Mouse (Mus musculus) heart, embryonic 16.5 days (tissue): ENCODE data around the gene Rtl1. TPM values are rescaled to one million over a fixed set of nuclear protein-coding genes. Genes with fewer than 3 reads are reported as not detected.

Experiments used
- ATAC-seq: fragments of 200-750 bp; cut with Nextera tagmentation; replicated peaks from 2 replicates; pipeline ENCODE4 v1.8.0; 2017; ENCODE audit warnings: moderate number of reproducible peaks; ENCODE audit not compliant: insufficient read depth, low FRiP score; ENCODE audit errors: extremely low read depth
- H3K27ac ChIP-seq: fragments of 300-500 bp; sonication (generic); 2 replicates; pipeline ENCODE4 v1.5.1; 2014; ENCODE audit warnings: mild to moderate bottlenecking, low read length, control low read depth, moderate library complexity
- H3K27me3 ChIP-seq: fragments of 300-500 bp; sonication (generic); 2 replicates; pipeline ENCODE4 v1.6.1; 2014; ENCODE audit warnings: low read length, mixed read lengths; ENCODE audit not compliant: control insufficient read depth, insufficient read depth
- H3K36me3 ChIP-seq: fragments of 300-500 bp; sonication (generic); 2 replicates; pipeline ENCODE4 v1.6.1; 2014; ENCODE audit not compliant: control insufficient read depth, insufficient read depth
- H3K4me1 ChIP-seq: fragments of 300-500 bp; sonication (generic); 2 replicates; pipeline ENCODE4 v1.6.1; 2014; ENCODE audit warnings: low read length, mixed read lengths; ENCODE audit not compliant: control insufficient read depth, insufficient read depth
- H3K4me2 ChIP-seq: fragments of 300-500 bp; sonication (generic); 2 replicates; pipeline ENCODE4 v1.6.1; 2014; ENCODE audit warnings: low read depth, mild to moderate bottlenecking, control low read depth, low read length
- H3K4me3 ChIP-seq: fragments of 300-500 bp; sonication (generic); 2 replicates; pipeline ENCODE4 v1.5.1; 2014; ENCODE audit warnings: mild to moderate bottlenecking, control low read depth, low read length
- H3K9ac ChIP-seq: fragments of 300-500 bp; sonication (generic); 2 replicates; pipeline ENCODE4 v1.6.1; 2014; ENCODE audit warnings: low read length, control low read depth
- H3K9me3 ChIP-seq: fragments of 300-500 bp; sonication (generic); replicated peaks from 2 replicates; pipeline ENCODE4 v1.6.1; 2016; ENCODE audit warnings: low read length; ENCODE audit not compliant: control insufficient read depth
- WGBS: fragments of 180-500 bp; shearing (Covaris S2); extraction: QIAGEN DNeasy Blood & Tissue Kit; methylation state at CpG from one replicate; pipeline ENCODE4 v1.1.7; 2014; 5-methylcytosine and 5-hydroxymethylcytosine counted together
- polyA plus RNA-seq: library from polyadenylated mRNA; unstranded; fragments of >200 nt; fragmentation: Nextera tagmentation; extraction: Ambion mirVana; gene quantifications from 2 replicates; pipeline ENCODE4 v1.2.1, GENCODE M21; 2015

Gene Rtl1
- 0.49 and 0.57 TPM in 2 replicates for polyA plus RNA-seq

DNA sequence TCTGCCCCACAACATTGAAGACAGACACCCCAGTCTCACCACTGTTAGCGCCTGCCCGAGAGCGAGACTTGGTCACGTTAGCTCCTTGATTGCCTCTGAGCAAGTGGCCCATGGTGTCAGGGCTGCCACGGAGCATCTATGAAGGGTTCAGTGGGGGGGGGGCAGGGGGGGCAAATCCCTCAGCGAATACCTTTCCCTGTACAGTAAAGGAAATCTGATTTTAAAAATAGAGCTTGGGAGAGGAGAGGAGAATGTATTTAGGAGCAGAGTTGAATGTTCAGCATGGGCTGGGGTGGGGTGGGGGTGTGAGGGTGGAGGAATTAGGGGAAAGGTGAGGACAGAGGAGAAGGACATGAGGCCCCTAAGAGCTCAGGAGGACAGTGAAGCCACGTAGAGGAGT, at the start of gene Rtl1:
Rtl1 (minus strand) TSS at position 101 of the 400 bp plus-strand sequence.
- no peaks in the 10 kb centered on the region for H3K9me3 ChIP-seq
- peaks cover 13% of the 10 kb centered on the region for H3K4me1 ChIP-seq
- no peak within 1 kb of the TSS for H3K4me3 ChIP-seq
- H3K4me2 ChIP-seq, result no peak within 1 kb of the TSS
- H3K27ac ChIP-seq, result no peak within 1 kb of the TSS
- no peak for ATAC-seq
- 0 out of 2 replicates have a peak, but pooled peaks cover 2% of the 10 kb centered on the region for H3K36me3 ChIP-seq
- H3K27me3 ChIP-seq, result no peaks in the 10 kb centered on the region
- WGBS, result 77% methylated on average over 7 of the region's 7 CpGs
- H3K9ac ChIP-seq, result no peak within 1 kb of the TSS

DNA sequence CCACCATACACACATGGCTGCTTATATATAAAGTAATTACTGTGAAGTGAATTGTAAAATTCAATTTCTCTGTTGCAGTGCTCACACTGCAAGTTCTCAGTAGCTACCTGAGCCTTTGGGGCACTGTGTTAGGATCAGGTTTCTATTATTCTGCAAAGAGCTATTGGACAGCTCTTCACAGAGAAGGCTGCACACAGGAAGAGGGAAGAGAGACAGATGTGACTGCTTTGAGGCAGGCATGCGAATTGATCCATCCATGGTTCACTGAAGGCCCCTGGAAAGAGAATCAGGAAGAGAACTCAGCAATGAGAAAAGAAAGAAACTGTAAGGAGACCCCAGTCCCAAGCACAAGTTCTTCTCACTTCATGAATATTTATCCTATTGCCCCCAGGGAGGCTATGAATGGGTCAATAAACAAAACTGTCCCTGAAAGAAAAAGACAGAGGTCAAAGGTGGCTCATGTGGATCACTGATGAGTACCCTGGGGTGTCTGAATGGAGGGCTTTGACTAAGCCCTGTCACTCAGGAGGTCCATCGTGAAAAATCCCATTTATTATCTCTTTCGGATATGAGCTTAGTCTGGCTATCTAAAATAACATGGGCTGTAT, 40.5 kb upstream of the Rtl1 start:
- 61% methylated on average over 3 of the region's 3 CpGs for WGBS
- no peaks in the 10 kb centered on the region for H3K36me3 ChIP-seq
- ATAC-seq, result no peak
- no peak overlapping the region for H3K4me3 ChIP-seq
- H3K9ac ChIP-seq, result no peak overlapping the region
- no peaks in the 10 kb centered on the region for H3K9me3 ChIP-seq
- no peak overlapping the region for H3K4me2 ChIP-seq
- no peaks in the 10 kb centered on the region for H3K4me1 ChIP-seq
- H3K27ac ChIP-seq, result no peak overlapping the region
- no peaks in the 10 kb centered on the region for H3K27me3 ChIP-seq

DNA sequence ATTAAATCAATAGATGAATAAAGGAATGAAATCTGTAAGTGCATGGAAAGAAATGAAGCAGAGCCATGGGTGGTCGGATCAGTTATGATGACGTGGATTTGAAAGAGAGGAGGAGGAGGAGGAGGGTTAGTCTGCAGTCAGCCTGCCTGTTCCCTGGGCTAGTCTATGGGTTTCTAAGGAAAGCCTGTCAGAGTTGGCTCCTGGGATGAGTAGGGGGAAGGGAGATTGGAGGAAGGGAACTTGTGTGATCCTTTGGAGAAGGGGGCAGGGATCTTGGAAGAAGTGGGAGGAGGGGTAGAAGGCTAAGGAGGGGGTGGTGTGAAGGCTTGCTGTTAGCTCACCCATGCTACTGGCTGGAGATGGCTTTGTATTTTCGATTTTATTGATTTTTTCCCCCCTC, 31.9 kb upstream of the Rtl1 start:
- ATAC-seq, result no peak
- H3K4me2 ChIP-seq, result no peak overlapping the region
- H3K9me3 ChIP-seq, result no peaks in the 10 kb centered on the region
- H3K4me3 ChIP-seq, result no peak overlapping the region
- no peak overlapping the region for H3K9ac ChIP-seq
- 48% methylated on average over 3 of the region's 3 CpGs for WGBS
- H3K27me3 ChIP-seq, result no peaks in the 10 kb centered on the region
- H3K36me3 ChIP-seq, result no peaks in the 10 kb centered on the region
- no peaks in the 10 kb centered on the region for H3K4me1 ChIP-seq
- no peak overlapping the region for H3K27ac ChIP-seq

DNA sequence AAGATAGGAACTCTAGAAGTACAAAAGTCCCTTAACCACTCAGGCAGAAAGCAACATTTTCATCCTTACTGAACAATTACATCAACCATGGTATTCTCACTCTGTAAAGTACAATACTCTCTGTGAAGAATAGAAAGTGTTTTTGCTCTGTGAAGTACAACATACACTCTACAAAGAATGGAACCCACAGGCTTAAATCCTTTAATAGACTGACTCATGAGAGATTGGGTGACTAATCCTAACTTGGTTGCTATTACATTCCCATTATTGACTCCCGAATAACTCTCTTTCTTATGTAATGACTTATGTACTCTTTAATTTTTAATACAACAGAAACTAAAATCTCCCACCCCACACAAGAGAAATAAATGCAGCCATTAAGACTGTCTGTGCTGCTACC, 28.8 kb upstream of the Rtl1 start:
- WGBS, result 81% methylated on average over 1 of the region's 1 CpGs
- no peaks in the 10 kb centered on the region for H3K36me3 ChIP-seq
- H3K4me3 ChIP-seq, result no peak overlapping the region
- H3K27me3 ChIP-seq, result no peaks in the 10 kb centered on the region
- H3K27ac ChIP-seq, result no peak overlapping the region
- H3K9ac ChIP-seq, result no peak overlapping the region
- no peak for ATAC-seq
- H3K4me1 ChIP-seq, result no peaks in the 10 kb centered on the region
- H3K4me2 ChIP-seq, result no peak overlapping the region
- H3K9me3 ChIP-seq, result no peaks in the 10 kb centered on the region

DNA sequence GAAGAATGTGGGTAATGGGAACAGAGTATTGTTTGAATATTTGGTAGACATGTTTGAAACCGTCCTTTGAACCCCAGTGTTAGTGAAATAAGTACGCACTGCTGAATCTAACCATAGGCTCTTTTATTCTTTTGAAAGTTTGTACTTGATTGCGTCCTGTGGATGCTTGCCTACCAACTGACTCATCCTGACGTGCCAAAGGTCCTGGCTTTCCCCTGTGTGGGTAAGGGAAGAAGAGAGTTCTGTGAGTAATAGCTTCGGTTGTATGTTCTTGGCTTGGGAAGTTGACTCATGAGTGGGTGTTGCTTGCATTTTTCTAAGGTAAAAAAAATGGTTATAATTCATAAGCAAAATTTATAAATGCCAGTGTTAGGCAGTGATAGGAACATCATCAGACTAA, 26.8 kb upstream of the Rtl1 start:
- Histone ChIP-seq H3K4me1 (no peaks in the 10 kb centered on the region), H3K4me2 (no peak overlapping the region), H3K36me3 (no peaks in the 10 kb centered on the region), H3K9ac (no peak overlapping the region), H3K4me3 (no peak overlapping the region), H3K9me3 (no peaks in the 10 kb centered on the region), H3K27ac (no peak overlapping the region), H3K27me3 (no peaks in the 10 kb centered on the region)
- no peak for ATAC-seq
- 88% methylated on average over 5 of the region's 5 CpGs for WGBS

DNA sequence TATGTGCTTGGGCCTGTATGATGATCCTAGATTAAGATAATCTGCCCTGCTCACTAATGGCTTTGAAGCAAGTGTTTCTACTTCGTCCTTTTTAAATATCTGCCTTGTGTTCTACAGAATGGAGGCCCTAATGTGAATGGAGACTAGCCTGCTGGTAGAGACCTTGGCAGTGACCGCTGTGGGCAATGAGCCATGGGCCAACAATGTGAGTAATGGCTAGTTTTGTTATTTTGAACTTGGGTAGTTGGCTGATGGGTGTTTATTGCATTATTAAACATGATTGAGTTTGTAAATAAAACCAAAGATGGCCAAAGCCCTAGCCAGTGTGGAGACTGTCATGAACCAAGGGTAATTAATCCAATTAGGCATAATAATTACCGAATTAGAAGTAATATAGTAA, 20.1 kb upstream of the Rtl1 start:
- H3K9ac ChIP-seq, result no peak overlapping the region
- no peaks in the 10 kb centered on the region for H3K4me1 ChIP-seq
- no peak for ATAC-seq
- no peak overlapping the region for H3K4me3 ChIP-seq
- H3K36me3 ChIP-seq, result no peaks in the 10 kb centered on the region; the same call in 1 of the 2 replicates
- H3K27me3 ChIP-seq, result no peaks in the 10 kb centered on the region
- no peak overlapping the region for H3K27ac ChIP-seq
- H3K9me3 ChIP-seq, result no peaks in the 10 kb centered on the region
- 88% methylated on average over 3 of the region's 3 CpGs for WGBS
- H3K4me2 ChIP-seq, result no peak overlapping the region

DNA sequence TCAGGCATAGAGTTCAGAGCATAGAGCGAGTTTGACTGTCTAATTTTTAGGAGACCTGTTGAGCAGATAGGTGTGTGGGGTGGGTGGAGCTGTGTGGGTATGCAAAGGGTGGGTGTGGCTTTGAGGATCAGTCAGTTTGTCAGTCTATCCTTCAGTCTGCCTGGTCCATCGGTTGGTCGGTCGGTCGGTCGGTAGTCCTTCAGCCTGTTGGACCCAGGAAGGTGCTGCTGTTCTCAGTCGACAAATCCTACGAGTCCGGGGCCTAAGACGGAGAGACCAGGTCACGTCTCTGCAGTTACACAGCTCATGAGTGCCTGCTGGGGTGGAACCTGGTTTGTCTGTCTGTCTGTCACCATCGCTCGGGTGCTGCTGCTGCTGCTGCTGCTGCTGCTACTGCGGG, 17.9 kb upstream of the Rtl1 start:
- Histone ChIP-seq H3K4me1 (no peaks in the 10 kb centered on the region), H3K27ac (no peak overlapping the region), H3K9ac (no peak overlapping the region), H3K27me3 (peaks cover 3% of the 10 kb centered on the region; the same call in 1 of the 2 replicates), H3K36me3 (no peaks in the 10 kb centered on the region; the same call in 1 of the 2 replicates), H3K4me2 (no peak overlapping the region), H3K4me3 (no peak overlapping the region), H3K9me3 (no peaks in the 10 kb centered on the region)
- 82% methylated on average over 14 of the region's 14 CpGs for WGBS
- no peak for ATAC-seq

DNA sequence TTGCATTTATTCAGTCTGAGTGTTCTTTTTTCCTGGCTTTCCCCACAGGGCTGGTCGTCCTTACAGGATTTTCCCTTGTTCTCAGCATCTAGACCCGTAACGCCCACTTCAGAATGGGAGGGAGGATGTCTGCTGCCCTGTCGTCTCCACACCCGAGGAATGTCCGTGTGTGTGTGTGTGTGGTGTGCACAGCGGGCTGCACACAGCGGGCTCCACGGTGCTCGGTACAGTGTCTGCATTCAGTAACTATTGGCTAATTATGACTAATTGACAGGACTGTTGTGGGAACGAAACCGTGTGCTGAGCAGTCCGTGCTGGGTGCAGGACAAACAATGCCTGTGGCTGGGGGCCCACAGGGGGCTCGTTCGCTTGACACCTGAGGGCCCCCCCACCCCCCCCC, 17.0 kb upstream of the Rtl1 start:
- Histone ChIP-seq H3K4me3 (no peak overlapping the region), H3K4me2 (no peak overlapping the region), H3K27me3 (peaks cover 7% of the 10 kb centered on the region), H3K36me3 (no peaks in the 10 kb centered on the region; the same call in 1 of the 2 replicates), H3K4me1 (no peaks in the 10 kb centered on the region), H3K9me3 (no peaks in the 10 kb centered on the region), H3K27ac (no peak overlapping the region), H3K9ac (no peak overlapping the region)
- ATAC-seq, result no peak
- WGBS, result 51% methylated on average over 15 of the region's 15 CpGs

DNA sequence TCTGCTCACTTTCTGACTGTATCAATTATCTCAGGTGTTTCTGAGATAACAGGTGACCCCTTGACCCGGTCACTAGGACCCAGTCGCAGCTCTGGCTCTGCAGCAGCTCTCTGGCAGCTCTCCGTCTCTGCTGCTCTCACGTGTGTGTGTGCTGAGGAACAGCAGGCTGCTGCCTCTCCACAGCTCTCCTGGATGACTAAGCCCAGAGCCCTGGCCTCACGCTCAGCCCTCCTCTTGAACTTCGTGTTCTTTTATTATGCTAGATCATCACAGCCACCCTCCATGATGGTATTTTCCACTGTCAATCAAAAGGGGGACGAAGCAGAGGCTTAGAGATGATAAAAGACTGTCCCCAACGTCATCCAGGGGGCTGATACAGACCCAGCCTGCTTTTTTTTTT, 15.2 kb upstream of the Rtl1 start:
- ATAC-seq, result no peak
- WGBS, result 32% methylated on average over 8 of the region's 8 CpGs
- Histone ChIP-seq H3K27me3 (peaks cover 7% of the 10 kb centered on the region), H3K9ac (no peak overlapping the region), H3K27ac (no peak overlapping the region), H3K4me2 (no peak overlapping the region), H3K4me1 (no peaks in the 10 kb centered on the region), H3K36me3 (peaks cover 4% of the 10 kb centered on the region; the same call in 1 of the 2 replicates), H3K4me3 (no peak overlapping the region), H3K9me3 (peaks cover 7% of the 10 kb centered on the region)
